Mouse (Mus musculus) brain, adult 2 months (tissue): ENCODE results near the gene Pkp4.
"Not testable (repeated sequence)": the region's sequence is repeated elsewhere in the genome, so short reads cannot be mapped to it uniquely, and the experiment has no call there.

Experiments used
- DNase-seq: peaks from one replicate; pipeline ENCODE4 v3.0.0; 2011; ENCODE audit warnings: low read depth, low spot score

The Pkp4 gene

DNA sequence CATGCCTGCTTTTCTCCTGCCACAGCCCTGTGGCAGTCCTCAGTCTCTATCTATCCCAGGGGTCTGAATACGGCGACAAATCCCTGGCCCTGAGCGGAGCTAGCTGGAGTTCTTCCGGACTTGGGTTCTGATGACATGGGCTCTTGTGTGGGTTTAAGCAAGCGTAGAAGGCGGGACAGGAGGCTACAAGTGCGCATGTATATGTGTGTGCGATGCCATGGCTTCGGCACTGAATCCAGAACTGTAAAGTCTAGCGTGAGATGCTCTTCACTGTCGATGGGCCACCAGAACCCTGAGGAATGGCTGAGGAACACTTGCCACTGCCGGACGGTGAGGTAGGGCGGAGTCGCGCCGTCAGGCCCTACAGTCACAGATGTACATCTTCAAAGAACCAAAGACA, 222.6 kb downstream of the Pkp4 start:
- DNase-seq: no peak

DNA sequence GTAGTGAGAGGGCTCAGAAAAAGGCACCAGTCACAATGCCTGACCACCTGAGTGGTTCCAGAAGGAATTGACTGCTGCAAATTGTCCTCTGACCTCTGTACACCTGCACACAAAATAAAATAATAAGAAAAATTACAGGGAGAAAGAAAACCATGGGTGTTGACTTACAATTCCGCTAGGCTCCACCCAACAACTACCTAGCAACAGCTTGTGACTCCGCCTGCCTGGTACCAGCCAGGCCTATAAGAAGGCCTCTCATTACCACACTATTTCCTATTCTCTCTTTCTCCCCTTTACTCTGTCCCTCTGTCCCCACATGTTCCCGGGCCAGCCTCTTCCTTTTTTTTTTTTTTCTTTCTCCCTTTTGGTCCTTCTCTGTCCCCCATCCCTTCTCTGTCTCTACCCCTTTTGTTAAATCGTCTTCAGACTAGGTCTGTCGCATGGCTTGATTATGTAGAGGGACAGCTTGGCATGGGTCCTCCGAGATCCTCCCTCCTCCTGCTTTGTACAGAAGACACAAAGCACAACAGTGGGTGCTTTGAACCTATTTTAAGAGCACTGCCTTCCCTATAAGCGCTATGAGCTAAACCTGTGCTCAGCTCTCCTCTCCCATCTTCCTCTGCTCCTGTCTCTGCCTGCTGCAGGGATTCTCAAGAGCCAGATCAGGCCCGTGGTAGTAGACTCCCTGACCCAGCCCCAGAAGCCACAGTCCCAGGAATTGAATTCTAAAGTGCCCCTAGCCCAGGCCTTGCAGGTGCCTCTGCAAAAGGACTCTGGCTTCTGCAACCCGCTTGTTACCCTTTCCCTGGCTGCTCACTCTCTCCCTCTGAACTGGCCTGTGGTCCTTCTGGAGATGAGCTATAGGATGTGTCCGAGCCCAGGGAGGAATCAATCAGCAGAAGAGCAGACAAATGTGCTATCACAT, 223.5 kb downstream of the Pkp4 start:
- peak; percentile 51 for DNase-seq

DNA sequence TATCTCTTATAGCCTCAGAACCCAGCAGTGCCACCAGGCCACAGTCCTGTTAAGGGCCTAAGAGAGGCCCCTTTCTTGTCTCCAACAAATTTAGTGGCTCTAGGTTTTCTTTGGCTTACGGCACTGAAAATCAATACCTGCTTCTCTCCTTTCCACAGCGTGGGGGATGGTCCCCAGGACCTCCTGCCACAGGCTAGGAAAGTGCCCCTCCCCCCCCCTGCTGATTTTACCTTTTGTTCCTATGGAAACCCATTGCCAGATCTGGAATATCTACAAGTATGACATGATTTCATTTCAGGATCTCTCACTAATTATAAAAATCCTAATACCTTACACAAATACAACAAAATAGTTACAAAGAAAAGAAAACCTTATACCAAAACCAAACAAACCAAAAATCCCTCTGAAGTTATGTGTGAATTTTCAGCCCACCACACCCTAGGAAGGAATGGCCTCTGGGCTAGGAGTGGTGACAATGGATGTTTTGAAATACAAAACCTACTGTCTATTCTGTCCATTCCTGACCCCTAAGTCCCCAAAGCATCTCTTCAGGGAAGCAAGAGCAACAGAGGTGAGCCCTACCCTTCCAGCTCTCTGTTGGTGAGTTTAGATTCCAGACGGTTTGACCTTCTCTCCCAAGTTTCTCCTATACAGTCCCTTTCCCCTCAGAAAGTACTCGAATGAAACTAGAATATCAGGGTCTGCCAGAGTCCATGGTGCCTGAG, 224.7 kb downstream of the Pkp4 start:
- DNase-seq: no peak

DNA sequence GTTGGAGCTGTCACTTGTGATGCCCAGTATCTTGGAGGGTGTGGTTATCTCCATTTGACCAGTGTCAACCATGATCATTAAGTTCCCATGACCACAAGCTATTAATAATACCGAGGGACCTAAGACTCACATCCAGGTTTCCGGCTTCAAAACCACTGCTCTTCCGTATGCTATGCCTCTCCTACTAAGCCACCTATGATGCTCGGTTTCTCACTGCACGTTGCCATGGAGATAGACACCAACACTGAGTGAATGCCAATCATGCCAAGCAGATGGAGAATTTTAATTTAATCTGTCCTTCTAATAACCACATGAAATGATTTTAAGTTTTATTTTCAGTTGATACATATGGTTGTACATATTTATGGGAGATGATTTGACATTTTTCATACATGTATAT, 229.3 kb downstream of the Pkp4 start:
- peak; percentile 61 for DNase-seq

DNA sequence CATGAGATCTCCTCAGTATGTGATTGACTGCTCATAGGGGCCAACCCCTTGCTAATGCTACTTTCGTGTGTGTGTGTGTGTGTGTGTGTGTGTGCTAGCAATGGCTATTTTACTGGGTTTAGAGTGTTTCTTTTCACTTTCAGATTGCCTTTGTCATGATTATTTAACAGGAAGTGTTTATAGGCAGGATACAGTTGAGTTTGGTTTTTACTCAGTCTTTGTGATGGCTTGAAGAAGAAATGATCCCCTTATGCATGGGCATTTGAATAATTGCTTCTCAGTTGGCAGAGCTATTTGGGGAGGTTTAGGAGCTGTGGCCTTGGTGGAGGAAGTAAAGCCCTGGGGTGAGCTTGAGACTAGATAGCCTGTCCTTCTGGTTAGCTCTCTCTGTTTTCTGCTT, 232.5 kb downstream of the Pkp4 start:
- no peak for DNase-seq

DNA sequence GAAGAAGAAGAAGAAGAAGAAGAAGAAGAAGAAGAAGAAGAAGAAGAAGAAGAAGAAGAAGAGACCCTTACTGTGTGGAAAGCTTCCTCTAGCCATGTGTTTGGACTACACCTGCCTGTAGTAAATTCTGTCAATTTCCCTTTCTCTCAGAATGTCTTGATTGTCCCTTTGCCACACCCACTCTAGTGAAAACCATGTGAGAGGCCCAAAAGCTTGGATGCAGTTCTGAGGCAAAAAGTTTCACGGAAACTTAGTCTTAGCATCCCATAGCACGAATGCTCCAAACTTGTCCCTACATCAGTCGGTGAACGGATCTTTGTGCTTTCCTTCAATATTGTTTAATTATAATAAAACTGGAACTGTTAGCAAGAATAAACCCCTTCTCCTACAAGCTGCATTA, 234.0 kb downstream of the Pkp4 start:
- no peak for DNase-seq

DNA sequence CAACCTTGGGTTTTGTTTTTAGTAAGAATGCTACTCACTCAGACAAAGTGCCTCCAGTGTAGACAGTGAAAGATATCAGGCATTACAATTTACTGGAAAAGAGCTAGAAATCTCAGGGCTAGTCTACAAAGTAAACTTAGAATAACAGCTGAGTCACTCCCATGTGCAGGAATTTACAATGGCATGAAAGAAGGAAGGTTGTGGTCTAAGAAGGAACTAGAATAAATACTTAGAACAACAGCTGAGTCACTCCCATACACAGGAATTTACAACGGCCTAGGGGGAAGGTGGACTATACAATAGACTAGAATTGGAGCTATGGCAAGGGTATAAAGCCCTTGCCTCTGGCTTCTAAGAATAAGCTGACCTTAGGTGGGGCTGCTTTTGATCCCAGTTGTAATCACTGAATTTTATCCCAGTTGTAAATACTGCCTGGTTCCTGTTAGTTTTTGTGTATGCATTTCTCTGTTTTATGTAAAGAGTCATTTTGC, 234.6 kb downstream of the Pkp4 start:
- not testable (repeated sequence) for DNase-seq

DNA sequence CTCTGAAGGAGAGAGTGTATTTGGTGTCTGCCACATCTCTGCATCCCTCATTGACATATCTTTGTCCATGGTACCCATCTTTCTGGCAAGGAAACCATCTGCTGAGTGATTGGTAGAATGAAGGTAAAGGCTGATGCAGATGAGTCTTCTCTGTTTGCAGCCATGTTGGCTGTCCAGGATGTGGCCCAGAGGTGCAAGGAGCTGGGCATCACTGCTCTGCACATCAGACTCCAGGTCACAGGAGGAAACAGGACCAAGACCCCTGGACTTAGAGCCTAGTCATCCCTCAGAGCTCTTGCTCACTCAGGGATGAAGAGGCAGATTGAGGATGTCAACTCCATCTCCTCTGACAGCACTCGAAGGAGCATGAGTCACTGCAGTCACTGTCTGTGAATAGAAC, 235.9 kb downstream of the Pkp4 start:
- DNase-seq: no peak

DNA sequence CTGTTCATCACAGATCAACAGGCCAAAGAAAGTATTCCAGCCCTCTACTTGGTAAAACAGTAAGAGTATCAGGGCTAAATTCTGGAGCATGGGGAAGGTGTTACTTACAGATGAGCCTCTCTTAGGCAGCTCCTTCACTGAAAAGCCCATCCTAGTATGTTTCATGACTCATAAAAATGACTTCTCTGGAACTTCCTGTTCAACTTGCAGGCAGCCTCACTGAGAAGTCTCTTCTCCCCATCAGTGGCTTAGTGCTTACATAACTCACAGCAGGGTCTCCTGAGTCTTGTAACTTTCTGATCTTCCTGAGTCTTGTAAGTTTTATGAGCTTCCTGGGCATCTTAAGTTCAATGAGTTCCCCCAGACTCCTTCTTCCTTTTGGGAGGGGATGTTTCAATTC, 236.9 kb downstream of the Pkp4 start:
- DNase-seq: no peak

DNA sequence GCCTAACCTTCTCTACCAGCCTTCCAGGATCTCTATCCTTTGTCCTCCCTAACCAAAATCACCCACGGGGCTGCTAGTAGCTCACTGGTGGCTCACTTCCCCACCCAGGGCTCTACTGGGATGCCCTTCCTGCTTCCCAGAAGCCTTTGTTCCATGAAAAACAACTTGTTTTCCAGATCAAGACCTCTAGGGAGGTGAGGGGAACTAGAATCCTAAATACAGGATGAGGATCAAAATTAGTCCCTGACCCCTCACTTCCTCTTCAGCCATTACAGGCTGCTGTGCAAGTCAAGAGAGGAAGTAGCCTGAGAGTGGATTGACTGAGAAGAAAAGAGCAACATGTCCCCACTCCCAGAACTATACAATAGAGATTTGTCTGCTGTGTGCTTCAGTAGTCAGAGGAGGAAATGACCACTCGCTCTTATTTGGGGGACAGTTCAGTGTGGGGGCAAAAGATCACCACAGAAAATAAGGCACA, 240.3 kb downstream of the Pkp4 start:
- DNase-seq: no peak

DNA sequence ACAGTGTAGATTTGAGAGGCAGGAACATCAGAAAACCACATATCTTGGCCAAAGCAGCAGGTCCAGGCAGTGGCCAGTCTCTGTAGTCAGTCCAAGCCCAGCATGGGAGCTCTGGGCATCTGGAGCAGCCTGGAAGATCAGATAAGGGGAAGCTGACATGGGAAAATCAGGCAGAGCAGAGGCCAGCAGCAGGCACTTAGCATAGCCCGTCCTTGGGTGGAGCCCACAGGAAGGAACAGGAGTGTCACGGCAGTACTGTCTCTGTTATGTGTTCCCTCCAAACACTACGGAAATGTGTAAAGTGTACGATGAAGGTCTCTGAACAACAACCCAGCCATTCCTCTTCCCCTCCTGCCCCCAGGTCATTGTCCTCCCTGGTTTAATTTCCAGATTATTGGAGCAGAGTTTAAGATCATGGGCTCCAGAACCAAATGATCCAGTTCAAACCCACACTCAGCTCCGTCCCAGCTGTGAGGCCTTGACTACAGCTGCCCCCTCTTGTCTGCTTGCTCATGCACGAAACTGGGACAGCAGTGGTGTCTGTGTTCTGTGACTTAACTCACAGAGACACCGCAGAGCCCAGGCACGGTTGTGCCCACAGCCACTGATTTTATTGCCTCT, 241.3 kb downstream of the Pkp4 start:
- no peak for DNase-seq

DNA sequence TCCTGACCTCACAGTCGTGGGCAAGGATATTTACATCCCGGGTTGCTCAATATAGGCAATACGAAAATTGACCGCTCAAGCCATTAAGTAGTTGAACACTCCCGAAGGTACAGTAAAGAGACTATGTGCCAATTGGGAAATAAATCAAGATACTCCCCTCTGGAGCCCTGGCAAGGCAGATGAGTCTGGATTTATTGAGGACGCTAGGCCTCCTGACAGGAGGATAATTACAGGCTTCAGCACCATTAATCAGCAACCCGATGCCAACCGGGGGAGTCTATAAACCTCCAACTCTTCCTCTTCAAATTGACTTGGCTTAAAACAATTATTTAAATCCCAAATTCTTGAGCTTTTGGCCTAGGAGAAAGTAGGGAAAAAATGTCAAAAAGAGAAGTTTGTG, 243.4 kb downstream of the Pkp4 start:
- no peak for DNase-seq
